Mouse (Mus musculus): ENCODE data around the gene Epb41l4b. TPM values are rescaled to one million over a fixed set of nuclear protein-coding genes. Genes with fewer than 3 reads are reported as not detected.
A peak's percentile ranks its signal among the peaks of the same experiment; 100 is the strongest.

The Epb41l4b gene
- polyA plus RNA-seq, 1 experiment from 2014 or later = 13.9 TPM

- Histone ChIP-seq H3K36me3 (ENCODE audit: control insufficient read depth, insufficient read depth, low read length) (no peaks in the 10 kb centered on the region), H3K9me3 (ENCODE audit: control insufficient read depth, low read length) (no peaks in the 10 kb centered on the region), H3K4me3 (ENCODE audit: low read length) (no peak overlapping the region), H3K4me2 (ENCODE audit: low read depth, low read length) (no peak overlapping the region), H3K27me3 (replicated peaks; ENCODE audit: control insufficient read depth, insufficient read depth, low read length) (no peaks in the 10 kb centered on the region), H3K9ac (ENCODE audit: low read depth, low read length) (no peak overlapping the region), H3K27ac (ENCODE audit: low read length) (no peak overlapping the region), H3K4me1 (ENCODE audit: control insufficient read depth, insufficient read depth, low read length) (0 out of 2 replicates have a peak, but pooled peaks cover 4% of the 10 kb centered on the region)
- ATAC-seq = no peak
- WGBS = 47% methylated on average over 18 of the region's 18 CpGs
These were observed 126.7 kb downstream of the Epb41l4b start for GRCm38 (mm10) chr4:57016366-57017171.

GRCm38 (mm10) chr4:57015032-57015431 is 128.2 kb downstream of the Epb41l4b start:
- no peaks in the 10 kb centered on the region for H3K36me3 ChIP-seq (ENCODE audit: control insufficient read depth, insufficient read depth, low read length)
- H3K4me3 ChIP-seq (ENCODE audit: low read length) = no peak overlapping the region
- 82% methylated on average over 5 of the region's 5 CpGs for WGBS
- H3K9ac ChIP-seq (ENCODE audit: low read depth, low read length) = no peak overlapping the region
- no peaks in the 10 kb centered on the region for H3K27me3 ChIP-seq (replicated peaks; ENCODE audit: control insufficient read depth, insufficient read depth, low read length)
- H3K27ac ChIP-seq (ENCODE audit: low read length) = no peak overlapping the region
- H3K4me1 ChIP-seq (ENCODE audit: control insufficient read depth, insufficient read depth, low read length) = 0 out of 2 replicates have a peak, but pooled peaks cover 4% of the 10 kb centered on the region
- no peak overlapping the region for H3K4me2 ChIP-seq (ENCODE audit: low read depth, low read length)
- no peak for ATAC-seq
- H3K9me3 ChIP-seq (ENCODE audit: control insufficient read depth, low read length) = no peaks in the 10 kb centered on the region

- Histone ChIP-seq H3K9me3 (ENCODE audit: control insufficient read depth, low read length) (no peaks in the 10 kb centered on the region), H3K27ac (ENCODE audit: low read length) (no peak overlapping the region), H3K27me3 (replicated peaks; ENCODE audit: control insufficient read depth, insufficient read depth, low read length) (no peaks in the 10 kb centered on the region), H3K36me3 (ENCODE audit: control insufficient read depth, insufficient read depth, low read length) (no peaks in the 10 kb centered on the region), H3K9ac (ENCODE audit: low read depth, low read length) (no peak overlapping the region), H3K4me1 (ENCODE audit: control insufficient read depth, insufficient read depth, low read length) (no peaks in the 10 kb centered on the region), H3K4me2 (ENCODE audit: low read depth, low read length) (no peak overlapping the region), H3K4me3 (ENCODE audit: low read length) (no peak overlapping the region)
- ATAC-seq = peak; percentile 72; the same call in 1 of the 2 replicates
- WGBS = 62% methylated on average over 8 of the region's 8 CpGs
These were observed 131.7 kb downstream of the Epb41l4b start for GRCm38 (mm10) chr4:57011454-57012046.

- Histone ChIP-seq H3K27me3 (replicated peaks; ENCODE audit: control insufficient read depth, insufficient read depth, low read length) (no peaks in the 10 kb centered on the region), H3K9ac (ENCODE audit: low read depth, low read length) (no peak overlapping the region), H3K4me2 (ENCODE audit: low read depth, low read length) (no peak overlapping the region), H3K9me3 (ENCODE audit: control insufficient read depth, low read length) (no peaks in the 10 kb centered on the region), H3K27ac (ENCODE audit: low read length) (no peak overlapping the region), H3K4me1 (ENCODE audit: control insufficient read depth, insufficient read depth, low read length) (no peaks in the 10 kb centered on the region), H3K4me3 (ENCODE audit: low read length) (no peak overlapping the region), H3K36me3 (ENCODE audit: control insufficient read depth, insufficient read depth, low read length) (no peaks in the 10 kb centered on the region)
- WGBS = 20% methylated on average over 6 of the region's 6 CpGs
- ATAC-seq = no peak
These were observed 132.3 kb downstream of the Epb41l4b start for GRCm38 (mm10) chr4:57010919-57011318.

GRCm38 (mm10) chr4:57010425-57010824 is 132.8 kb downstream of the Epb41l4b start:
- Histone ChIP-seq H3K27ac (ENCODE audit: low read length) (no peak overlapping the region), H3K27me3 (replicated peaks; ENCODE audit: control insufficient read depth, insufficient read depth, low read length) (no peaks in the 10 kb centered on the region), H3K9ac (ENCODE audit: low read depth, low read length) (no peak overlapping the region), H3K4me2 (ENCODE audit: low read depth, low read length) (no peak overlapping the region), H3K4me3 (ENCODE audit: low read length) (no peak overlapping the region), H3K36me3 (ENCODE audit: control insufficient read depth, insufficient read depth, low read length) (no peaks in the 10 kb centered on the region), H3K4me1 (ENCODE audit: control insufficient read depth, insufficient read depth, low read length) (no peaks in the 10 kb centered on the region), H3K9me3 (ENCODE audit: control insufficient read depth, low read length) (no peaks in the 10 kb centered on the region)
- no peak for ATAC-seq
- 55% methylated on average over 5 of the region's 5 CpGs for WGBS

- H3K36me3 ChIP-seq (ENCODE audit: control insufficient read depth, insufficient read depth, low read length) = no peaks in the 10 kb centered on the region
- H3K4me3 ChIP-seq (ENCODE audit: low read length) = no peak overlapping the region
- WGBS = 70% methylated on average over 9 of the region's 9 CpGs
- no peaks in the 10 kb centered on the region for H3K9me3 ChIP-seq (ENCODE audit: control insufficient read depth, low read length)
- H3K27ac ChIP-seq (ENCODE audit: low read length) = no peak overlapping the region
- H3K4me1 ChIP-seq (ENCODE audit: control insufficient read depth, insufficient read depth, low read length) = no peaks in the 10 kb centered on the region
- H3K9ac ChIP-seq (ENCODE audit: low read depth, low read length) = no peak overlapping the region
- H3K4me2 ChIP-seq (ENCODE audit: low read depth, low read length) = no peak overlapping the region
- no peak for ATAC-seq
- H3K27me3 ChIP-seq (replicated peaks; ENCODE audit: control insufficient read depth, insufficient read depth, low read length) = no peaks in the 10 kb centered on the region
These were observed 135.5 kb downstream of the Epb41l4b start for GRCm38 (mm10) chr4:57007717-57008116.

- Histone ChIP-seq H3K27me3 (replicated peaks; ENCODE audit: control insufficient read depth, insufficient read depth, low read length) (no peaks in the 10 kb centered on the region), H3K9me3 (ENCODE audit: control insufficient read depth, low read length) (no peaks in the 10 kb centered on the region), H3K27ac (ENCODE audit: low read length) (no peak overlapping the region), H3K9ac (ENCODE audit: low read depth, low read length) (no peak overlapping the region), H3K4me1 (ENCODE audit: control insufficient read depth, insufficient read depth, low read length) (no peaks in the 10 kb centered on the region), H3K36me3 (ENCODE audit: control insufficient read depth, insufficient read depth, low read length) (no peaks in the 10 kb centered on the region), H3K4me3 (ENCODE audit: low read length) (no peak overlapping the region), H3K4me2 (ENCODE audit: low read depth, low read length) (no peak overlapping the region)
- no peak for ATAC-seq
- 72% methylated on average over 8 of the region's 8 CpGs for WGBS
These were observed 138.2 kb downstream of the Epb41l4b start for GRCm38 (mm10) chr4:57005011-57005410.

GRCm38 (mm10) chr4:57003886-57004285 is 139.4 kb downstream of the Epb41l4b start:
- Histone ChIP-seq H3K4me1 (ENCODE audit: control insufficient read depth, insufficient read depth, low read length) (no peaks in the 10 kb centered on the region), H3K4me2 (ENCODE audit: low read depth, low read length) (no peak overlapping the region), H3K9me3 (ENCODE audit: control insufficient read depth, low read length) (no peaks in the 10 kb centered on the region), H3K9ac (ENCODE audit: low read depth, low read length) (no peak overlapping the region), H3K27ac (ENCODE audit: low read length) (no peak overlapping the region), H3K4me3 (ENCODE audit: low read length) (no peak overlapping the region), H3K27me3 (replicated peaks; ENCODE audit: control insufficient read depth, insufficient read depth, low read length) (no peaks in the 10 kb centered on the region), H3K36me3 (ENCODE audit: control insufficient read depth, insufficient read depth, low read length) (no peaks in the 10 kb centered on the region)
- WGBS = 85% methylated on average over 8 of the region's 8 CpGs
- no peak for ATAC-seq

GRCm38 (mm10) chr4:57002751-57003150 is 140.5 kb downstream of the Epb41l4b start:
- Histone ChIP-seq H3K4me3 (ENCODE audit: low read length) (no peak overlapping the region), H3K27ac (ENCODE audit: low read length) (no peak overlapping the region), H3K27me3 (replicated peaks; ENCODE audit: control insufficient read depth, insufficient read depth, low read length) (no peaks in the 10 kb centered on the region), H3K4me1 (ENCODE audit: control insufficient read depth, insufficient read depth, low read length) (no peaks in the 10 kb centered on the region), H3K36me3 (ENCODE audit: control insufficient read depth, insufficient read depth, low read length) (no peaks in the 10 kb centered on the region), H3K9me3 (ENCODE audit: control insufficient read depth, low read length) (no peaks in the 10 kb centered on the region), H3K9ac (ENCODE audit: low read depth, low read length) (no peak overlapping the region), H3K4me2 (ENCODE audit: low read depth, low read length) (no peak overlapping the region)
- WGBS = 48% methylated on average over 3 of the region's 3 CpGs
- ATAC-seq = no peak
